Mouse (Mus musculus): ENCODE results near the gene Ryr2.

GRCm38 (mm10) chr13:12057357-12057771 lies 49.4 kb downstream of the Ryr2 start:
- TF ChIP-seq CTCF (IDR thresholded peaks at IDR 0.05; ENCODE audit: control insufficient read depth, insufficient read depth, insufficient replicate concordance, low read depth, low read length), result no peak
- no peak for TF ChIP-seq POLR2A (IDR thresholded peaks at IDR 0.05; ENCODE audit: control insufficient read depth, low read depth, low read length)
